Mouse (Mus musculus) ES-Bruce4 (cell line): ENCODE data around the gene Sugt1.

Experiments
- EP300 ChIP-seq: IDR thresholded peaks from 2 replicates; pipeline ENCODE4 v1.6.1; 2011; ENCODE audit warnings: low read depth, low read length; ENCODE audit not compliant: insufficient read depth
- POLR2A ChIP-seq: IDR thresholded peaks from one replicate; pipeline ENCODE4 v1.8.1; 2011; ENCODE audit warnings: low read length; ENCODE audit not compliant: insufficient read depth

GRCm38 (mm10) chr14:79562745-79563144 is 24.7 kb upstream of the Sugt1 start:
- TF ChIP-seq EP300 (no peak), POLR2A (no peak)
